ENCODE assay signal across 23 mouse cellular contexts in genomic region chr15:96233113-96233512, GRCm38 (mm10). TPM values are rescaled to one million over a fixed set of nuclear protein-coding genes. Genes with fewer than 3 reads are reported as not detected.
DNase-seq lines count a peak whose midpoint lies in the region; ATAC-seq and TF ChIP-seq lines count a peak whose summit lies in the region.
"Had no signal": no experiment of that assay in that cellular context is flagged by ENCODE, and none has a peak within 500 bp of the region (broad histone marks: within the 10 kb centered on the region; RNA-seq: fewer than 3 reads in every experiment).

No protein-coding gene starts in this region.

- H3K4me1 ChIP-seq in forebrain, embryonic 15.5 days, result no peaks in the 10 kb centered on the region
- H3K4me1 ChIP-seq in forebrain, embryonic 11.5 days (replicated peaks; ENCODE audit: control insufficient read depth, insufficient read depth, low read length), result no peaks in the 10 kb centered on the region
- no peaks in the 10 kb centered on the region for H3K4me1 ChIP-seq in intestine, embryonic 14.5 days (replicated peaks; ENCODE audit: control insufficient read depth, insufficient read depth, low read length)
- H3K4me1 ChIP-seq in intestine, embryonic 15.5 days (replicated peaks), result no peaks in the 10 kb centered on the region
- no peaks in the 10 kb centered on the region for H3K4me1 ChIP-seq in midbrain, embryonic 13.5 days (replicated peaks)
- H3K4me1 ChIP-seq in midbrain, postnatal 0 days (ENCODE audit: insufficient read depth, low read length), result no peaks in the 10 kb centered on the region
- H3K4me1 ChIP-seq: hindbrain, embryonic 15.5 days had no signal

- 0 out of 2 replicates have a peak overlapping the region, but pooled peaks have one; percentile 40 for H3K27ac ChIP-seq in forebrain, embryonic 15.5 days (replicated peaks)
- H3K27ac ChIP-seq in forebrain, embryonic 11.5 days (ENCODE audit: low read depth, low read length), result no peak overlapping the region
- no peak overlapping the region for H3K27ac ChIP-seq in intestine, embryonic 14.5 days (ENCODE audit: low read depth)
- no peak overlapping the region for H3K27ac ChIP-seq in intestine, embryonic 15.5 days
- H3K27ac ChIP-seq in midbrain, embryonic 13.5 days, result 0 out of 2 replicates have a peak overlapping the region, but pooled peaks have one; percentile 25
- no peak overlapping the region for H3K27ac ChIP-seq in midbrain, postnatal 0 days (ENCODE audit: low read depth, low read length)
- H3K27ac ChIP-seq: embryonic facial prominence, embryonic 10.5 days; hindbrain, embryonic 15.5 days; liver, embryonic 13.5 days; stomach, postnatal 0 days had no signal

- no peak overlapping the region for H3K9ac ChIP-seq in forebrain, embryonic 15.5 days (replicated peaks)
- H3K9ac ChIP-seq in forebrain, embryonic 11.5 days (ENCODE audit: low read length), result no peak overlapping the region
- no peak overlapping the region for H3K9ac ChIP-seq in intestine, embryonic 14.5 days (ENCODE audit: low read length)
- H3K9ac ChIP-seq in intestine, embryonic 15.5 days, result no peak overlapping the region
- no peak overlapping the region for H3K9ac ChIP-seq in midbrain, embryonic 13.5 days (replicated peaks)
- H3K9ac ChIP-seq in midbrain, postnatal 0 days (replicated peaks; ENCODE audit: low read length, poor library complexity, severe bottlenecking), result no peak overlapping the region
- H3K9ac ChIP-seq: hindbrain, embryonic 15.5 days; liver, embryonic 13.5 days had no signal

- H3K36me3 ChIP-seq in forebrain, embryonic 15.5 days, result no peaks in the 10 kb centered on the region
- no peaks in the 10 kb centered on the region for H3K36me3 ChIP-seq in forebrain, embryonic 11.5 days (ENCODE audit: control insufficient read depth, insufficient read depth, low read length)
- no peaks in the 10 kb centered on the region for H3K36me3 ChIP-seq in intestine, embryonic 14.5 days (ENCODE audit: control insufficient read depth, insufficient read depth, low read length)
- H3K36me3 ChIP-seq in intestine, embryonic 15.5 days, result no peaks in the 10 kb centered on the region
- no peaks in the 10 kb centered on the region for H3K36me3 ChIP-seq in midbrain, embryonic 13.5 days
- H3K36me3 ChIP-seq in midbrain, postnatal 0 days (ENCODE audit: insufficient read depth, low read length), result no peaks in the 10 kb centered on the region
- H3K36me3 ChIP-seq: embryonic facial prominence, embryonic 10.5 days; hindbrain, embryonic 15.5 days; liver, embryonic 13.5 days had no signal

- DNase-seq in forebrain, embryonic 11.5 days (ENCODE audit: low spot score), result no peak
- DNase-seq in intestine, embryonic 14.5 days (ENCODE audit: low spot score), result peak; percentile 9
- DNase-seq in midbrain, postnatal 0 days (ENCODE audit: low spot score), result no peak
- no peak for DNase-seq in adrenal gland, adult 18-20 months (ENCODE audit: low spot score in 2 of 2)
- DNase-seq: adrenal gland, postnatal 36 days; cerebellum, adult 11-12 months; cerebellum, postnatal 10 days; gastrocnemius, postnatal 36 days; heart, postnatal 36 days; kidney, adult 9 months; layer of hippocampus, adult 9-11 months; liver, embryonic 13.5 days; lung, adult 2 months; lung, postnatal 14 days; right cerebral cortex, postnatal 14 days; thymus, adult 2 months; thymus, postnatal 4 days had no signal

- no peaks in the 10 kb centered on the region for H3K27me3 ChIP-seq in forebrain, embryonic 15.5 days
- no peaks in the 10 kb centered on the region for H3K27me3 ChIP-seq in forebrain, embryonic 11.5 days (ENCODE audit: control insufficient read depth, insufficient read depth, low read length)
- no peaks in the 10 kb centered on the region for H3K27me3 ChIP-seq in intestine, embryonic 14.5 days (replicated peaks; ENCODE audit: control insufficient read depth, insufficient read depth, low read length)
- H3K27me3 ChIP-seq in intestine, embryonic 15.5 days (replicated peaks), result no peaks in the 10 kb centered on the region
- no peaks in the 10 kb centered on the region for H3K27me3 ChIP-seq in midbrain, embryonic 13.5 days
- H3K27me3 ChIP-seq in midbrain, postnatal 0 days (ENCODE audit: insufficient read depth, low read length), result no peaks in the 10 kb centered on the region
- H3K27me3 ChIP-seq: hindbrain, embryonic 15.5 days had no signal

- no peak overlapping the region for H3K4me3 ChIP-seq in forebrain, embryonic 15.5 days
- no peak overlapping the region for H3K4me3 ChIP-seq in forebrain, embryonic 11.5 days (ENCODE audit: low read depth, low read length)
- no peak overlapping the region for H3K4me3 ChIP-seq in intestine, embryonic 14.5 days (ENCODE audit: low read depth, low read length)
- H3K4me3 ChIP-seq in intestine, embryonic 15.5 days (replicated peaks), result no peak overlapping the region
- H3K4me3 ChIP-seq in midbrain, embryonic 13.5 days (replicated peaks), result no peak overlapping the region
- no peak overlapping the region for H3K4me3 ChIP-seq in midbrain, postnatal 0 days (ENCODE audit: low read depth, low read length)
- H3K4me3 ChIP-seq: embryonic facial prominence, embryonic 10.5 days; hindbrain, embryonic 15.5 days; liver, embryonic 13.5 days had no signal

- no peak for TF ChIP-seq CTCF in midbrain, postnatal 0 days (IDR thresholded peaks at IDR 0.05)

- H3K4me2 ChIP-seq in forebrain, embryonic 15.5 days (replicated peaks), result no peak overlapping the region
- H3K4me2 ChIP-seq in forebrain, embryonic 11.5 days (ENCODE audit: low read depth, low read length, severe bottlenecking), result no peak overlapping the region
- H3K4me2 ChIP-seq in intestine, embryonic 14.5 days (ENCODE audit: low read length), result no peak overlapping the region
- H3K4me2 ChIP-seq in intestine, embryonic 15.5 days (replicated peaks), result no peak overlapping the region
- H3K4me2 ChIP-seq in midbrain, embryonic 13.5 days (replicated peaks), result no peak overlapping the region
- H3K4me2 ChIP-seq in midbrain, postnatal 0 days (ENCODE audit: low read depth, low read length, poor library complexity, severe bottlenecking), result no peak overlapping the region
- H3K4me2 ChIP-seq: hindbrain, embryonic 15.5 days; liver, embryonic 13.5 days had no signal

- no peaks in the 10 kb centered on the region for H3K9me3 ChIP-seq in forebrain, embryonic 15.5 days
- no peaks in the 10 kb centered on the region for H3K9me3 ChIP-seq in forebrain, embryonic 11.5 days (ENCODE audit: control insufficient read depth, low read length)
- no peaks in the 10 kb centered on the region for H3K9me3 ChIP-seq in intestine, embryonic 14.5 days (ENCODE audit: control insufficient read depth, low read length)
- H3K9me3 ChIP-seq in intestine, embryonic 15.5 days, result no peaks in the 10 kb centered on the region
- no peaks in the 10 kb centered on the region for H3K9me3 ChIP-seq in midbrain, embryonic 13.5 days
- no peaks in the 10 kb centered on the region for H3K9me3 ChIP-seq in midbrain, postnatal 0 days (ENCODE audit: low read length)
- H3K9me3 ChIP-seq: embryonic facial prominence, embryonic 10.5 days; hindbrain, embryonic 15.5 days; liver, embryonic 13.5 days had no signal

- ATAC-seq in forebrain, embryonic 15.5 days (replicated peaks), result peak; percentile 48; the same call in 1 of the 2 replicates
- no peak for ATAC-seq in forebrain, embryonic 11.5 days (replicated peaks; ENCODE audit: low FRiP score)
- no peak for ATAC-seq in intestine, embryonic 14.5 days (replicated peaks; ENCODE audit: low FRiP score, low TSS enrichment, low read depth)
- no peak for ATAC-seq in intestine, embryonic 15.5 days
- peak; percentile 50; the same call in 1 of the 2 replicates for ATAC-seq in midbrain, embryonic 13.5 days
- no peak for ATAC-seq in midbrain, postnatal 0 days (ENCODE audit: low FRiP score)

RNA-seq across cellular contexts. Expression of gene Arid2, which starts 54.2 kb away (rescaled TPM):
- polyA plus RNA-seq in forebrain, embryonic 15.5 days (2015; fragmentation: Nextera tagmentation; extraction: Ambion mirVana), result 27.4 and 29.9 TPM in 2 replicates
- polyA plus RNA-seq in forebrain, embryonic 11.5 days (2014; fragmentation: Nextera tagmentation; extraction: Ambion mirVana), result 42.4 and 47.4 TPM in 2 replicates
- polyA plus RNA-seq in intestine, embryonic 14.5 days (2014; fragmentation: Nextera tagmentation; extraction: Ambion mirVana), result 28.1 and 31.1 TPM in 2 replicates
- polyA plus RNA-seq in intestine, embryonic 15.5 days (2015; fragmentation: Nextera tagmentation; extraction: Ambion mirVana), result 16.0 and 16.8 TPM in 2 replicates
- 29.3 and 29.6 TPM in 2 replicates for polyA plus RNA-seq in midbrain, embryonic 13.5 days (2015; fragmentation: Nextera tagmentation; extraction: Ambion mirVana)
- 40.8 and 55.6 TPM in 2 replicates for total RNA-seq in midbrain, postnatal 0 days (2014; rRNA removed)
- 9.5 and 11.2 TPM in 2 replicates for polyA plus RNA-seq in midbrain, postnatal 0 days (2015; fragmentation: Nextera tagmentation; extraction: Ambion mirVana)
- 10 to 100 TPM; 23.2 to 35.6 TPM for total RNA-seq in adrenal gland, adult 18-20 months (2021)

Comparison
In these comparisons a context has a peak if more than half of its experiments do, and no peak if none do; other contexts are left out.
1. ATAC-seq: peak in forebrain, embryonic 15.5 days (single experiment) and midbrain, embryonic 13.5 days (single experiment); none in forebrain, embryonic 11.5 days (single experiment), intestine, embryonic 14.5 days (single experiment), intestine, embryonic 15.5 days (single experiment) and midbrain, postnatal 0 days (single experiment).
2. H3K27ac ChIP-seq: peak in forebrain, embryonic 15.5 days (single experiment) and midbrain, embryonic 13.5 days (single experiment); none in forebrain, embryonic 11.5 days (single experiment), intestine, embryonic 14.5 days (single experiment), intestine, embryonic 15.5 days (single experiment) and midbrain, postnatal 0 days (single experiment).